Mouse (Mus musculus): ENCODE results near the gene Ctnna3.
"Not testable (repeated sequence)": the region's sequence is repeated elsewhere in the genome, so short reads cannot be mapped to it uniquely, and the experiment has no call there.

The Ctnna3 gene

DNA sequence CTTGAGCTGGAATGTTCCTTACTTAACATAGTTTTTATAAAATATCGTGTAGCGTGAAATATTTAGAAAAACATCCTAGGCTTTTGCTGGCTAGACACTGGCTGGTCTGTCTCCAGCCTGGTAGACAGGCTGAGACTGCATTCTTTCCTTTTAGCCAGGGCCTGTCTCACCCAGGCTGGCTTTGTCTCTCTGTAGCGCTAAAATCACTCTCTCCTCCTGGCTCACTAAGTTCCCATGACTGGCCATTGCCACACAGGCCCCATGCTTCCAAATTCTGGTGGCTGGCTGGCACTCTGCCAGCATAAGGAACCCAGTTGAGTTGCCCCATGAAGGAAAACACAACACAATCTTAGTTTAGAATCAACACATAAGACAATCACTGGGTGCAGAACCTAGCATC lies 1450.0 kb downstream of the Ctnna3 start:
- DNase-seq (ENCODE audit: low spot score in 2 of 2) = no peak

DNA sequence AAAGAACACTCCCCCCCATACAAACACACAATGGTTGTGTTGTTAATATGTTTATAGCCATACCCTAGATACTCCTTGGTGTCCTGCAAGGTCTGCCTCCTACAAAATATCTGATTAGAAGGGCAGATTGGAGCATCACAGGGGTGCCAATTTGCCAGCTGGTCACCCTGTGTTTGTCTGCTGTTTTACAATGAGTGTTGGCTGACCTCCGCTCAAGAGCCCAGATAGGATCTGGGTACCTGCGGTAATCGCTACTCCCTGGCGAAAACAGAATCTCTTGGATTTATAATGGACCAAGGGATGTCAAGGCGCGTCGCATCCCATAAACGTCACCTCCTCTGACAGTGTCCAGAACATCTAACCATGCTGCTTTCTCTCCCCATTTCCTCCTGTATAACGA lies 1457.0 kb downstream of the Ctnna3 start:
- DNase-seq (ENCODE audit: low spot score in 2 of 2) = no peak

DNA sequence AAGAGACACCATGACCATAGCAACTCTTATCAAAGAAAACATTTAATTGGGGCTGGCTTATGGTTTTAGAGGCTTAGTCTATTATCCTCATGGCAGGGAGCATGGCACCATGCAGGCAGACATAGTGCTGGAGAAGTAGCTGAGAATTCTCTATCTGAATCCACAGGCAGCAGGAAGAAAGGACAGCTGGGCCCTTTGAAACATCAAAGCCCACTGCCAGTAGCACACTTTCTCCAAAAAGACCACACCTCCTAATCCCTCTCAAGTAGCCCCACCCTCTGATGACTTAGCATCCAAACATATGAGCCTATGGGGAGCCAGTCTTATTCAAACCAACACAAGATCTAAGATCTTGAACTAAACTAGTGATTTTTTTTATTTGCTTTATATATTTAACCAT lies 1462.6 kb downstream of the Ctnna3 start:
- no peak for DNase-seq (ENCODE audit: low spot score in 2 of 2)

DNA sequence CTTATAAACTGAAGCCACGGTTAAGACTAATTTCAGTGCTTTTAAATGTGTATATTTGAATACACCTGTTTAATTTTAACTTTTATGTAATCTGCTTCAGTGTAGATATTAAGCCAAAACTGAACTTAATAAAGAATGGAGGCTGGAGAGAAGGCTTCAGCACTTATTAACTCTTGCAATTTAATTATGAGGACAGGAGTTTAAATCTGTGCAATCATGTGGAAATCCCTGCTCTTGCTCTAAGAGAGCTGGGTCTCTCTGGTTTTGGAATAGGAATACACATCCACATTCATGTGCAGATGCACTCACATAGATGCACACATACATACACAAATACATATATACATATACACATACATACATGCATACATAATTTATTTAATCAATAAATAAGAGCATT lies 1468.8 kb downstream of the Ctnna3 start:
- DNase-seq (ENCODE audit: low spot score in 2 of 2) = no peak

DNA sequence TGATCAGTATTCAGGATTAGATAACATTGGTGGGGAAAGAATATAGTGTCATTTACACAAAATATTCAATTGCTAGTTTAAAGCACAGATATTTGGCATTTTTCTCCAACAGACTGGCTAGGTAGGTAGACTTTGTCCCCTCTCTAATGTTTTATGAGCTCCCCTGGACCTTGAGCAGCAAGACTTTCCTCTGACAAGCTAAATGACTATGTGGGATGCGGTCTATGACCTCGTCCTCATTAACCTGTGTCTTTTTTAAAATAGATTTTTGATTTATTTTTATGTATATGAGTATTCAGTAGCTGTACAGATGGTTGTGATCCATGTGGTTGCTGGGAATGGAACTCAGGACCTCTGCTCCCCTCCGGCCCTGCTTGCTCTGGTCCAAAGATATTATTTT lies 1471.8 kb downstream of the Ctnna3 start:
- DNase-seq (ENCODE audit: low spot score in 2 of 2) = no peak

DNA sequence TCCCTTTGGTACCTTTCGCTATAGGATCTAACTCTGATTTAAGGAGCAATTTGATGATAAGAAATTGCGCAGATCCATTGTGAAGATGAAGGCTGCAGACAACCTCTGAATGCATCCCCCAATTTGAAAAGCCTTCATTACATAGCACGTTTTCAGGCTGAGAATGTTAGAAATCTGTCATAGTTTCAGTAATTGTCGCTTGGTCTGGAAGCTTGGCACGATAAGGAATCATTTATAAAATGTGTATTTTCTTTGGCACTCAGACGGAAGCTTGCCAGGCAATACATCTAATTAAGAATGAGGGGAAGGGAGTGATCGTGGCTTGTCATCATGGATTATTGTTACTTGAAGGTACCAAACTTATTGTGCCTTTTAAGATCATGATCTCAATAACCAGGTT lies 1511.1 kb downstream of the Ctnna3 start:
- DNase-seq (ENCODE audit: low spot score in 2 of 2) = no peak

DNA sequence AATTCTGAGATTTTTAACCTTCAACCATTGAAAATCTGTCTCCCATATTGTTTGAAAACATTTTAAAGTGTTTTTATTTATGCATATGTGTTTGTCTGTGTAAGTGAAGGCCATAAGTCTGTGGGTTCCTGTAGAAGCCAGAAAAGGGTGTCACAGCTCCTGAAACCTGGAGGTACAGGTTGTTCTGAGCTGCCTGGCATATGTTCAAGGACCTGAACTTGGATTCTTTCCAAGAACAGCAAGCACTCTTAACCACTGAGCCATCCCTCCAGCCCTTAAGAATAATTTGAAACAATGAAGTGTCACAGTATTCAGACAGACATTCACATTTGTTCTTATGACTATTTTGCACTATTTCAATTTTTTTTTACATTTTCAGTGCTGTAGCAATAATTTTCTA lies 1528.5 kb downstream of the Ctnna3 start:
- no peak for DNase-seq (ENCODE audit: low spot score in 2 of 2)

DNA sequence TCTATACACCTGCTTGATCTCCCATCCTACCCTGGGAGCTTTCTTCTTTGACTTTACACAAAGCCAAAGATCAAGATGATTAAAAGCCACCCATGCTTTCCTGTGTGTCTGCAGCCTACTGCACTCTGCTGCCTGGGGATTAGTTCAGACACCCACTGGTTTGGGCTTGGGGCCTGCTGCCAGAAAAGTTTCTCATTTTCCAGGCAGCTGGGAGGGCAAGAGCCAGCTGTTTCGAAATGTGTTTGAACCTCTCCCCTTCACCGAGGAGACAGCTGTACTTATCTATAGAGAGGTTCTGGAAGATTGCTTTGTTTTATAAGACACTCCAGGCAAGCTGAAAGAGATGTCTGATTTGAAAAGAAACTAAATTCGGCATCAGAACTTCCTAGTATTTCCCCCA lies 1563.0 kb downstream of the Ctnna3 start:
- no peak for DNase-seq (ENCODE audit: low spot score in 2 of 2)

DNA sequence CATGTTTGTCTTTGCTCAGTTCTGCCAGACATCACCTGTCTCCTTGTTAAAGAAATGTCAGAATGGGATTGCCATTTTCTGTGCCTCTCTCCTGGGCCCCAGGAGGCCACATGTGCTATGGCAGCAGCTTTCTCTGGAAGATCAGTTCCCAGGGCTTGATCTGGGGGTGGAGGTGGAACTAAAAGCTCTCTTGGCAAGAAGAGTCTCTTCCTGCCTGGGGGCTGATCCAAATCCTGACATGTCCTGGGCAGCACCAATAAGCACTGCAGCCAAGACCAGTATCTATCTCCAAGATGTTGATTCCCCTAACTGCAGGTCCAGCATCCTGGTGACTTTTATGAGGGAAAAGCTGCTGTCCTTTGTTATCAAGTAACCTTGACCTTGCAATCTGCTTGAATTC lies 1583.6 kb downstream of the Ctnna3 start:
- no peak for DNase-seq (ENCODE audit: low spot score in 2 of 2)

DNA sequence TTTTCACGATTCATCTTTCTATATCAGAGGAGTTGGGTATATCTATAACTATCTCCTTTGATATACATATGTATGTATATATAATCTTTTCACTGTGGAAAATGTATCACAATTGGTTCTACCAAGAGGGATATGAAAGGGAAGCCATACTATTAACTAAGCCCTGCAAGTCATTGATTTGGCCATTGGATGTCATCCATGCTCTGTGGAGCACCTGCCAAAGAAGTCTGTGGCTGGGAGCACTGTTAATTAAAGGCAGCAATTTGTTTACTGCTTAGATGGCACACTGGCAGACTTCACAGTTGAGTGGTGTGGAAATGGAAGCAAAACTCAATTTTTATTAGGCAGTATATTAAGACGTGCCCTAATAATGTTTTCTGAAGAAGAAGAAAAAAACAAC lies 1592.8 kb downstream of the Ctnna3 start:
- DNase-seq (ENCODE audit: low spot score in 2 of 2) = no peak

DNA sequence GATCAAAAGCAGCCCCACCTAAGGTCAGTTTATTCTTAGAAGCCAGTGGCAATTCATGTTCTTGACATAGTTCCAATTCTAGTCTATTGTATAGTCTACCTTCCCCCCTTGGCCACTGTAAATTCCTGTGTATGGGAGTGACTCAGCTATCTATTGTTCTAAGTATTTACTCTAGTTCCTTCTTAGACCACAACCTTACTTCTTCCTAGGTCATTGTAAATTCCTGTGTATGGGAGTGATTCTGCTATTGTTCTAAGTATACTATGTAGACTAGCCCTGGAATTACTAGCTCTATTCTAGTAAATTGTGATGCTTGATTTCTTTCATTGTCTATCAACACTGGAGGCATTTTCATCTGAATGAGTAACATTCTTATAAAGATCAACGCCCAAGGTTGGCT lies 1603.6 kb downstream of the Ctnna3 start:
- DNase-seq (ENCODE audit: low spot score in 2 of 2) = not testable (repeated sequence)
